Mouse (Mus musculus) forebrain, embryonic 12.5 days (tissue): Measurements from ENCODE around the gene Tbx10. TPM values are rescaled to one million over a fixed set of nuclear protein-coding genes. Genes with fewer than 3 reads are reported as not detected.

Experiments used
- ATAC-seq: fragments of 200-750 bp; cut with Nextera tagmentation; 2 replicates; pipeline ENCODE4 v1.8.0; 2017; ENCODE audit warnings: moderate TSS enrichment; ENCODE audit not compliant: low FRiP score
- H3K27ac ChIP-seq: fragments of 300-500 bp; sonication (generic); 2 replicates; pipeline ENCODE4 v1.5.1; 2016; ENCODE audit warnings: mild to moderate bottlenecking
- H3K27me3 ChIP-seq: fragments of 300-500 bp; sonication (generic); 2 replicates; pipeline ENCODE4 v1.6.1; 2016; ENCODE audit warnings: mild to moderate bottlenecking
- H3K36me3 ChIP-seq: fragments of 300-500 bp; sonication (generic); replicated peaks from 2 replicates; pipeline ENCODE4 v1.6.1; 2016; ENCODE audit warnings: mild to moderate bottlenecking
- H3K4me1 ChIP-seq: fragments of 300-500 bp; sonication (generic); 2 replicates; pipeline ENCODE4 v1.6.1; 2016
- H3K4me2 ChIP-seq: fragments of 300-500 bp; sonication (generic); 2 replicates; pipeline ENCODE4 v1.6.1; 2016; ENCODE audit warnings: mild to moderate bottlenecking, moderate library complexity
- H3K4me3 ChIP-seq: fragments of 300-500 bp; sonication (generic); replicated peaks from 2 replicates; pipeline ENCODE4 v1.5.1; 2016; ENCODE audit warnings: mild to moderate bottlenecking
- H3K9ac ChIP-seq: fragments of 300-500 bp; sonication (generic); 2 replicates; pipeline ENCODE4 v1.6.1; 2016; ENCODE audit warnings: mild to moderate bottlenecking
- H3K9me3 ChIP-seq: fragments of 300-500 bp; sonication (generic); 2 replicates; pipeline ENCODE4 v1.6.1; 2016
- WGBS: fragments of 180-500 bp; shearing (Covaris S2); methylation state at CpG from one replicate; pipeline ENCODE4 v1.1.7; 2016; 5-methylcytosine and 5-hydroxymethylcytosine counted together
- polyA plus RNA-seq: library from polyadenylated mRNA; unstranded; fragments of >200 nt; fragmentation: Nextera tagmentation; extraction: Ambion mirVana; gene quantifications from 2 replicates; pipeline ENCODE4 v1.2.1, GENCODE M21; 2016

The Tbx10 gene
- polyA plus RNA-seq, 1 experiment from 2014 or later, result not detected

DNA sequence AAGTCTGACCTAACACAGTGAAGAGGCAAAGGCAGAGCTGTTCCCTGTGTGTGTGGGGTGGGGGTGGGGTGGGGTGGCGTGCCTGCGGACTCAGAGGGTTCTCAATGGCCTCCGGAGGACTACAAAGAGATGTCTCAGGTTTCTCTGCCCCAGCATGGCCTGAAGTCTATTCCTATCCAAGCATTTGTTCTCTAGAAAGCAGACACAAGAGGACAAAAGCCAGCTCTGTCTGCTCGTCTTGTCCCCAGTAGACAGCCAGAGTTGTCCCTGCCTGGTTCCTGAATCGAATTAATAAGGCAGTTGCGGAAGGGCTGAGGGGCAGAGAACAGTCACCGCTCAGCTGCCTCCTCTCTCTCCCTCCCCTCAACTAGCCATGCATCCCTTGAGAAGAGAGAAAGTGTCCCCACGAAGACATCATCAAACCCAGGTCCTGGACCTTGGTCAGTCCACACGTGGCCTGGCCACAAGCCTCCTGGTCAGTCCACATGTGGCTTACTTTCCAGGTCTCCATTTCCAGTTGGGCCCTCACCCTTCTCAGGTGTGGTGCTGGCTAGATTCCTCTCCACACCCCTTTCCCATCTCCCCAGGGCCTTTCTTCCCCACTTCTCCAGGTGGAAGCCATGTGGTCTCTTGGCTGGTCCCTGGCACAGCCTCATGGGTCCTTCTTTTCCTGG, 8.9 kb upstream of the Tbx10 start:
- ATAC-seq, result no peak
- Histone ChIP-seq H3K27me3 (no peaks in the 10 kb centered on the region), H3K4me3 (no peak overlapping the region), H3K4me2 (no peak overlapping the region), H3K27ac (no peak overlapping the region), H3K36me3 (no peaks in the 10 kb centered on the region), H3K9me3 (peaks cover 3% of the 10 kb centered on the region; the same call in 1 of the 2 replicates), H3K4me1 (peaks cover 17% of the 10 kb centered on the region), H3K9ac (no peak overlapping the region)
- 36% methylated on average over 9 of the region's 9 CpGs for WGBS

DNA sequence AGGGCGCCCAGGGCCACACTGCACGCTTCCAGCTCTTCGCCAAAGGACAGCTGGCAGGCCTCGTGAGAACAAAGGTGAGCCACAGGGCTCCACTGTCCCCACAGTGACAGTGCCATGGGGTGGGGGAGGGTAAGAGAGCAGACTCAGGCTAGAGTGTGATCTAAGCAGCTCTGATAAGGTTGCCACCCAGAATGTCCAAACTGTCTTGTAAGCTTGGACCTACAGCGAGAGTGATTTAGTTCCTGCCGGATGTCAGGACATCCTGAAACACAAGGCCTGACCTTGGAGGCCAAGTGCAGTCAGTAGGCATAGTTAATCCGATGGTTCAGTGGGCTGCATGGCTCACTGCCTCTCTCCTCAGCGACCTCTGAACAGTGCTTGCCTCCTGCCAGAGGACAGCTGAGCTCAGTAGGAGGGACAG, 7.3 kb upstream of the Tbx10 start:
- Histone ChIP-seq H3K4me3 (no peak overlapping the region), H3K4me1 (peaks cover 17% of the 10 kb centered on the region), H3K9me3 (peaks cover 6% of the 10 kb centered on the region; the same call in 1 of the 2 replicates), H3K4me2 (no peak overlapping the region), H3K27ac (no peak overlapping the region), H3K27me3 (no peaks in the 10 kb centered on the region), H3K9ac (no peak overlapping the region), H3K36me3 (no peaks in the 10 kb centered on the region)
- ATAC-seq, result no peak
- 29% methylated on average over 8 of the region's 8 CpGs for WGBS

DNA sequence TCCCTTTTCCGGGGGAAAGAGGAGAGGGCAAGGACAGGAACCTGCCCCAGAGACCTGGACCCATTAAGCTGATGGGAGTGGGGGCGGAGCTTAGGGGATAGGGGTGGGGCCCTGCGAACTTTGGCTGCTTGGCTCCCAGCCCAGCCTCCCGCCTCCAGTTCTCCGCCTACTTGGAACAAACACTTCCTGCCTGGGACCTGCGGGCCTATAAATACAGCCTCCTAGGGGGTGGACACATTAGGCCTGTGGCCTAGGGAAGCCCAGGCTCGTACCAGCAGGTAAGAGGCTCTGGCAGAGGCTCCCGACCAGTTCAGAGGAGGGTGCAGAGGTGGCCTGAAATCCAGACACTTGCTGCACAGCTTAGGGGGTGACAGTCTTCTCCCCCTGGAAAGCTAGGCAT, 6.2 kb upstream of the Tbx10 start, which contains the start of gene Acy3:
Acy3 (plus strand) TSS at position 237 of the 400 bp plus-strand sequence.
- peaks cover 6% of the 10 kb centered on the region; the same call in 1 of the 2 replicates for H3K9me3 ChIP-seq
- H3K27ac ChIP-seq, result no peak within 1 kb of the TSS
- whole genome bisulfite sequencing, result 22% methylated on average over 8 of the region's 8 CpGs
- ATAC-seq, result no peak
- no peaks in the 10 kb centered on the region for H3K27me3 ChIP-seq
- H3K4me3 ChIP-seq, result no peak within 1 kb of the TSS
- H3K9ac ChIP-seq, result no peak within 1 kb of the TSS
- no peak within 1 kb of the TSS for H3K4me2 ChIP-seq
- peaks cover 17% of the 10 kb centered on the region for H3K4me1 ChIP-seq
- no peaks in the 10 kb centered on the region for H3K36me3 ChIP-seq

DNA sequence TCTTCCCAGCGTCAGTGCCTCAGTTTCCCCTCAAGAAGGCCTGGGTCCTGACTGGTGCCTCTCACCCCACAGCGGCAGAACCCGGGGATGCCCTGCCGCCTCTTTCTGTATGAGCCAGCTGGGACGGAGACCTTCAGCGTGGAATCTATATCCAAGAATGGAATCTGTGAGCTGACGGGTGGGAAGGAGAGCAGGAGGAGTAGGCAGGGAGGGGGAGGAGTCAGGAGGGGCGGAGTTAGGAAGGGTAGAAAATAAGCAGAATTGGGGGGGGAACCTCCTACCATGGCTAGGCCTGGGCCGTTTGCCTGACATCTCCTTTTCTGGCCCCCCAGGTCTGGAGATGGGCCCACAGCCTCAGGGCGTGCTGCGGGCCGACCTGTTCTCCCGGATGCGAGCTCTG, 4.5 kb upstream of the Tbx10 start:
- no peak overlapping the region for H3K27ac ChIP-seq
- no peaks in the 10 kb centered on the region for H3K36me3 ChIP-seq
- H3K9ac ChIP-seq, result no peak overlapping the region
- peaks cover 6% of the 10 kb centered on the region; the same call in 1 of the 2 replicates for H3K9me3 ChIP-seq
- no peak overlapping the region for H3K4me3 ChIP-seq
- no peak overlapping the region for H3K4me2 ChIP-seq
- H3K4me1 ChIP-seq, result peaks cover 17% of the 10 kb centered on the region
- H3K27me3 ChIP-seq, result peaks cover 6% of the 10 kb centered on the region; the same call in 1 of the 2 replicates
- no peak for ATAC-seq
- 92% methylated on average over 14 of the region's 14 CpGs for WGBS

DNA sequence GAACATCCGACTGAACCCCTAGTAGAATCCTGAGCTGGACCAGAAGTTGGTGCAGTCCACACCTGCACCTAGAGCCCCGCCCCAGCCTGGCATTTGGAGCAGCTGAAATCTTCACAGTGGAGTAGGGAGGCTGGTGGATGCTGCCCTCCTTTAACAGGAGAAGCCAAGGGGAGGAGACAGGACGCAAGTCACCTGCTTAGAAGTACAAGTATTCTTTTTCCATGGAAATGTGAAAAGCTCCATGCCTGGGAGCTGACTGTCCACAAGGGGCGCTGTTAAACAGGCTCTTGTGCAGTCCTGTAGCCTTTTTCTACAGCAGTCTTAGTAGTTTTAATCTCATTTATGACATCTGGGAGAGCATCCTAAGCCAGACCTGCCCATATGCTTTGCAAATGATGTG, 3.8 kb upstream of the Tbx10 start:
- Histone ChIP-seq H3K9me3 (peaks cover 6% of the 10 kb centered on the region; the same call in 1 of the 2 replicates), H3K4me1 (peaks cover 11% of the 10 kb centered on the region), H3K27ac (no peak overlapping the region), H3K27me3 (peaks cover 6% of the 10 kb centered on the region; the same call in 1 of the 2 replicates), H3K4me3 (no peak overlapping the region), H3K4me2 (no peak overlapping the region), H3K9ac (no peak overlapping the region), H3K36me3 (no peaks in the 10 kb centered on the region)
- WGBS, result 87% methylated on average over 4 of the region's 4 CpGs
- ATAC-seq, result no peak

DNA sequence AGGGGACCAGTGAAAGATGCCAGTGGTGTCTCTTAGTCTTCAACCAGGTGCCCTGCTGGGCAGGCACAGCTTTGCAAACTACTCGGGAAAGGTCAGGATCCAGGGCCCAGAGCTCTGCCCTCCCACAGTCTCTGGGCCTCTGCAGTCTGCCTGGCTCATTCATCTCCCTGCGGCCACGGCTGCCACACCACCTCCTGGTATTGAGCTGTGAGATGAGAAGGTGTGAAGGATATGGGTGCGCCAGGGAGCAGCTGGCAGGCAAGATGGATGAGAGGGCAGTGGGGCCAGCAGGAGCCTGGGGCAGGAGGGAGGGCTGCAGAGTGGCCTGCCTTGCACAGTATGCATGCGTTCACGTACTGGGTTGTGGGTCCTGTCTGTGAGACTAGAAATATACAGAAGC, 1.7 kb upstream of the Tbx10 start:
- H3K27ac ChIP-seq, result no peak overlapping the region
- 71% methylated on average over 6 of the region's 6 CpGs for WGBS

DNA sequence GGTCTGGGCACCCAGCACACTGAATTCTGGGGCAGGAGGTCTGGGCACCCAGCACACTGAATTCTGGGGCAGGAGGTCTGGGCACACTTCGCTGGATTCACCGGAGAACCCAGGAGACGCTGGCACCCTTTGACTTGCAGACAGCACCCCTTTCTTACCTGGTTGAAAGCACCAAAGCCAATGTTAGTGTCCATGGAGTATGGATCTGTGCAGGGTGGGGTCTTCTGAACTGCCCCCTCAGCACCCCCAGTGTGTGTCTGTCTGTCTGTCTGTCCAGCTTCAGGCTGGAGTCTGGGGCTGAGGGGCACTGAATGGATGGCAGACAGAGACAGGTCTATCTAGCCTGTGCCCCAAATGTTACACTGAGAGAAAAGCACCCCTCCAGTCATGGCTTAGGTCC, 990 bp upstream of the Tbx10 start:
- no peak for ATAC-seq
- Histone ChIP-seq H3K36me3 (no peaks in the 10 kb centered on the region), H3K27me3 (peaks cover 6% of the 10 kb centered on the region; the same call in 1 of the 2 replicates), H3K4me3 (no peak overlapping the region), H3K9me3 (peaks cover 6% of the 10 kb centered on the region; the same call in 1 of the 2 replicates), H3K27ac (no peak overlapping the region), H3K4me2 (no peak overlapping the region), H3K9ac (no peak overlapping the region), H3K4me1 (no peaks in the 10 kb centered on the region; the same call in 1 of the 2 replicates)
- 95% methylated on average over 3 of the region's 3 CpGs for WGBS

More for the DNA sequence above, 1.7 kb upstream of the Tbx10 start:
- no peaks in the 10 kb centered on the region; the same call in 1 of the 2 replicates for H3K4me1 ChIP-seq
- H3K4me2 ChIP-seq, result no peak overlapping the region
- no peaks in the 10 kb centered on the region for H3K36me3 ChIP-seq
- ATAC-seq, result no peak
- peaks cover 6% of the 10 kb centered on the region; the same call in 1 of the 2 replicates for H3K27me3 ChIP-seq
- H3K9ac ChIP-seq, result no peak overlapping the region
- H3K4me3 ChIP-seq, result no peak overlapping the region
- H3K9me3 ChIP-seq, result peaks cover 6% of the 10 kb centered on the region; the same call in 1 of the 2 replicates

DNA sequence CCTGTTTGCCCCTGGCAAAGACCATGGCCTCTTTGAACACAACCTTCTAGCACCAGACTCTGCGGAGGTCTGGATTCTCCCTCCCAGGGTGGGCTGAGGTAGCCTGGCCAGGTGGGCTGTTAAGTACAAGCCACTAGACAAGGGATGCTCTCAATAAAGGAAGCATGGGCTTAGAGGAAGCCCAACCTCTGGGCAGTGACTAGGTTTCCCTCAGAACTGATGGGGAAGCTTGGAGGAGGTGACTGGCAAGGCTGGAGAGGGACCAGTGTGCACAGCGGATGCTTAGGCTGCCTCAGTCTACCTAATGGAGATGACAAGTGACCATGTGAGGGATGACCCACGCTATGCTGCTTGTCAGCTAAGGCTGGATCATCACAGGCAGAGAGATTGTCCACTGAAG, 586 bp upstream of the Tbx10 start:
- 81% methylated on average over 3 of the region's 3 CpGs for WGBS
- Histone ChIP-seq H3K27ac (no peak overlapping the region), H3K27me3 (peaks cover 6% of the 10 kb centered on the region; the same call in 1 of the 2 replicates), H3K9ac (no peak overlapping the region), H3K36me3 (no peaks in the 10 kb centered on the region), H3K4me2 (no peak overlapping the region), H3K4me3 (no peak overlapping the region), H3K4me1 (no peaks in the 10 kb centered on the region; the same call in 1 of the 2 replicates), H3K9me3 (peaks cover 6% of the 10 kb centered on the region; the same call in 1 of the 2 replicates)
- no peak for ATAC-seq

DNA sequence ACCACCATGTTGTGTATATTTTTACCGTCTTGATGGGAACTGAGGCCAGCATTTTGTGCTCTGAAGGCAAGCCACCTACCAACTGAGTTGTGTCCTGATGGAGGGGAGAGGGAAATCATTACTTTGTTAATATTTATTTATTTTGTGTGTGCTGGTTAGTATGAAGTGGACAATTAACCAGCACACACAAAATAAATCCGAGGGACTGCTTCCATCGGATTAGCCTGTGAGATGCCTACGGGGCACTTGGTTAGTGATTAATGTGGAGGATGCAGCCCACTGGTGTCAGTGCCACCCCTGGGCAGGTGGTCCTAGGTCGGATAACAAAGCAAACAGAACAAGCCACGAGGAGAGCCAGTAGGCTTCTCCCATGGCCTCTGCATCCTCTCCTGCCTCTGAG, 2.4 kb downstream of the Tbx10 start:
- Histone ChIP-seq H3K4me1 (peaks cover 5% of the 10 kb centered on the region), H3K9me3 (no peaks in the 10 kb centered on the region), H3K36me3 (no peaks in the 10 kb centered on the region), H3K4me2 (no peak overlapping the region), H3K4me3 (no peak overlapping the region), H3K9ac (no peak overlapping the region), H3K27ac (no peak overlapping the region), H3K27me3 (peaks cover 9% of the 10 kb centered on the region)
- no peak for ATAC-seq
- WGBS, result 64% methylated on average over 6 of the region's 6 CpGs

DNA sequence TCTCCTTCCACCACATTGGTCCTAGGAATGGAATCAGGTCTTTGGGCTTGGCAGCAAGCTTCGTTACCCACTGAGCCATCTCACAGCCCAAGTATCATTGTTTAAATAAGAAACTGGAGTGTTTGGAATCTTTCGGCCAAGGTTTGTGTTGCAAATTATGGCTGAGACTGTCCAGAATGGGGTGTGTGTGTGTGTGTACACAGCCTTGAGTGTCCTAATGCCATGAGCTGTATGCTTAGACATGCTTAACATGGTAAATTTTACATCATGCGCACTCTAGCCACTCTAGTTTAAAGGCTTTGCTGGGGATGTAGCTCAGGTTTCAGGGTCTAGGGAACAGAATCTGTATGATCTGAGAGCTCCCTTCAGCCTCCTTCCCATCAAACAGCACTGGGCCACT, 3.0 kb downstream of the Tbx10 start:
- WGBS, result 91% methylated on average over 3 of the region's 3 CpGs
- Histone ChIP-seq H3K27ac (no peak overlapping the region), H3K27me3 (peaks cover 9% of the 10 kb centered on the region)

DNA sequence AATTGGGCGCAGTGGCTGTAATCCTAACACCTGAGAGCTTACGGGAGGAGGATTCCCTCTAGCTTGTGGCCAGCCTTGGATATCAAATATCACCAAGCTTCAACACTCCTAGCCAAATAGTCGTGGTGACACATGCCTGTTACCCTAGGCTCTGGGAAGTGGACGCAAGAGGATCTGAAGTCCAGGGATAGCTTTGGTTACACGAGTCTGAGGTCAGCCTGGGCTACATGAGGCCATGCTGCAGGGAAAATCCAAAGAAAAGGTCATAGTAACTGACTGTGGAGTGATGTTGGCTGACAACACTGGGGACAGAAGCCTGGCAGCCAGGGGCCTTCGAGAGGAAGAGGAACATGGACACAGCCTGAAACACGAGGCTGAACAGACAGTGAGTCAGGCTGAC, 3.6 kb downstream of the Tbx10 start:
- Histone ChIP-seq H3K4me3 (no peak overlapping the region), H3K27ac (no peak overlapping the region), H3K9me3 (no peaks in the 10 kb centered on the region), H3K36me3 (no peaks in the 10 kb centered on the region), H3K9ac (no peak overlapping the region), H3K4me1 (peaks cover 8% of the 10 kb centered on the region), H3K27me3 (peaks cover 9% of the 10 kb centered on the region), H3K4me2 (no peak overlapping the region)
- WGBS, result 74% methylated on average over 7 of the region's 7 CpGs
- ATAC-seq, result no peak

More for the DNA sequence above, 3.0 kb downstream of the Tbx10 start:
- no peak for ATAC-seq
- no peaks in the 10 kb centered on the region for H3K9me3 ChIP-seq
- no peaks in the 10 kb centered on the region for H3K36me3 ChIP-seq
- no peak overlapping the region for H3K9ac ChIP-seq
- no peak overlapping the region for H3K4me3 ChIP-seq
- H3K4me2 ChIP-seq, result no peak overlapping the region
- H3K4me1 ChIP-seq, result peaks cover 5% of the 10 kb centered on the region

DNA sequence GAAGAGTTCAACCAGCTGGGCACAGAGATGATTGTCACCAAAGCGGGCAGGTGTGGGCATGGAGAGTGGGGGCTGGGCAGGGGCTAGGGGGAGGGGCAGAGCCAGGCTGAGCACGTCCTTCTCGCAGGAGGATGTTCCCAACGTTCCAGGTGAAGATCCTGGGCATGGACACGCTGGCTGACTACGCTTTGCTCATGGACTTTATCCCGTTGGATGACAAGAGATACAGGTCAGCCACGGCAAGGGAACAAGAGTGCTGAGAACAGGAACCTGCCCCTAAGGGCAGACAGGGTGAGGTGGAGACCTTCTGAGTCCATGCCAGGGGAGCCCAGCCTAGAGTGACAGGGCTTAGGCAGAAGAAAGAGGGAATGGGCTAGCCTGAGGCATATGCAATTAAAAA, 4.2 kb downstream of the Tbx10 start:
- Histone ChIP-seq H3K9ac (no peak overlapping the region), H3K27me3 (peaks cover 9% of the 10 kb centered on the region), H3K4me2 (no peak overlapping the region), H3K36me3 (no peaks in the 10 kb centered on the region), H3K4me1 (peaks cover 14% of the 10 kb centered on the region), H3K27ac (no peak overlapping the region), H3K4me3 (no peak overlapping the region), H3K9me3 (no peaks in the 10 kb centered on the region)
- ATAC-seq, result no peak
- 86% methylated on average over 8 of the region's 8 CpGs for WGBS

DNA sequence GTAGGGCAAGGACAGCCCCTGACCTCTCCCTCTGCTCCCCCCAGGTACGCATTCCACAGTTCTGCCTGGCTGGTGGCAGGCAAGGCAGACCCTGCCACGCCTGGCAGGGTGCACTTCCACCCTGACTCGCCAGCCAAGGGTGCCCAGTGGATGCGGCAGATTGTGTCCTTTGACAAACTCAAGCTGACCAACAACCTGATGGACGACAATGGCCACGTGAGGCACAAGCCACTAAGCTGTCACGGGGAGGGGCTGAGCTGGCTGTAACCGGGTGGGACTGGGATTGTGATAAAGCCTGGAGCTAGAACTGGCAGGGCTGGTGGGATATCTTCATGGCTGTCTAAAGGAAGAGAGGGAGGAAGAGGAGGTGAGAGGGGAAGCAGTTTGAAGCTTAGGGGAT, 4.7 kb downstream of the Tbx10 start:
- H3K27ac ChIP-seq, result no peak overlapping the region
- ATAC-seq, result no peak
- no peaks in the 10 kb centered on the region for H3K9me3 ChIP-seq
- H3K4me3 ChIP-seq, result no peak overlapping the region
- H3K4me2 ChIP-seq, result no peak overlapping the region
- WGBS, result 70% methylated on average over 8 of the region's 8 CpGs
- no peaks in the 10 kb centered on the region for H3K36me3 ChIP-seq
- peaks cover 9% of the 10 kb centered on the region for H3K27me3 ChIP-seq
- H3K9ac ChIP-seq, result no peak overlapping the region
- H3K4me1 ChIP-seq, result peaks cover 16% of the 10 kb centered on the region
